Mouse (Mus musculus): ENCODE results near the gene Leng9.

Leng9 gene

DNA sequence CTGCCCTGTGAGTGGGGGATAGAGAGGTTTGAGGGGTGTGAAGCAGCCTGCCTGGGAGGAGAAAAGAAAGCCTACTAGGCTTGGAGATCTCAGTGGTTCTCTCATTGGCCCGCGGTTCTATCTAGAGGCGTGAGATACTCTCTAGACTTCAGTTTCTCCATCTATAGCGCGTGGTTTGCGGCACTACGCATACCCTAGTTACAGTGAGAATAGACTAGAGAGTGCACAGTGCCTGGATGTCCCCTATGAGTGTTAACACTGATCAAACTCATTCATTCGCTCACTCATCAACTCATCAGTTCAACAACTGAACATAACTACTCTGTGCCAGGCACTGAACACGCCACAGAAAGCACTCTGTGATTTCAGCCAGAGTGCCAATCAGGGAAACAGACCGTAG lies 27.4 kb downstream of the Leng9 start:
- DNase-seq, result no peak

DNA sequence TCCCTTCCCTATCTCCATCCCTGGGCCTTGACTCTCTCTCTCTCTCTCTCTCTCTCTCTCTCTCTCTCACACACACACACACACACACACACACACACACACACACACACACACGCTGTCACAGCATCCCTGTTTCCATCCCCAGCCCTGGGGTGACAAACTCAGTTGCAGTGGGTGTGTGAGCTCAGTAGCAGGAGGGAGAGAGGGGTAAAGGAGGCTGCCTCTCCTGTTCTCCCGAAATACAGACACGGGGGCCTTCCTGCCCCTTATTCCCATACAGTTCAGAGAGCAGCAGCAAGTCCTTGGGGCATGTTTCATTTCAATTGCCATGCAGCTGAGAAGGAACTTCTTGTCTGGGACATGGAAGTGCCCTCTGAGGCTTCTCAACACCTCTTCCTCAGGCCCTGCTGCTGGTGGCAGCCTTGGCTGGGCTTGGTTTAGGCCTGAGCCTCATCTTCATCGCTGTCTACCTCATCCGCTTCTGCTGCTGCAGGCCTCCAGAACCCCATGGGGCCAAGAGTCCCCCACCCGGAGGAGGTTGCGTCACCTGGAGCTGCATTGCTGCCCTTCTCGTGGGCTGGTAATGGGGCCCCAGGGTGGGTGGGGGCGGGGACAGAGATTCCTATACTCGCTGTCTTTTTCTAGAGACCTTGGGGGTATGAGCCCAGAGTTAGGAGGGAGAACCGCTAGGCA lies 28.0 kb downstream of the Leng9 start:
- no peak for DNase-seq

DNA sequence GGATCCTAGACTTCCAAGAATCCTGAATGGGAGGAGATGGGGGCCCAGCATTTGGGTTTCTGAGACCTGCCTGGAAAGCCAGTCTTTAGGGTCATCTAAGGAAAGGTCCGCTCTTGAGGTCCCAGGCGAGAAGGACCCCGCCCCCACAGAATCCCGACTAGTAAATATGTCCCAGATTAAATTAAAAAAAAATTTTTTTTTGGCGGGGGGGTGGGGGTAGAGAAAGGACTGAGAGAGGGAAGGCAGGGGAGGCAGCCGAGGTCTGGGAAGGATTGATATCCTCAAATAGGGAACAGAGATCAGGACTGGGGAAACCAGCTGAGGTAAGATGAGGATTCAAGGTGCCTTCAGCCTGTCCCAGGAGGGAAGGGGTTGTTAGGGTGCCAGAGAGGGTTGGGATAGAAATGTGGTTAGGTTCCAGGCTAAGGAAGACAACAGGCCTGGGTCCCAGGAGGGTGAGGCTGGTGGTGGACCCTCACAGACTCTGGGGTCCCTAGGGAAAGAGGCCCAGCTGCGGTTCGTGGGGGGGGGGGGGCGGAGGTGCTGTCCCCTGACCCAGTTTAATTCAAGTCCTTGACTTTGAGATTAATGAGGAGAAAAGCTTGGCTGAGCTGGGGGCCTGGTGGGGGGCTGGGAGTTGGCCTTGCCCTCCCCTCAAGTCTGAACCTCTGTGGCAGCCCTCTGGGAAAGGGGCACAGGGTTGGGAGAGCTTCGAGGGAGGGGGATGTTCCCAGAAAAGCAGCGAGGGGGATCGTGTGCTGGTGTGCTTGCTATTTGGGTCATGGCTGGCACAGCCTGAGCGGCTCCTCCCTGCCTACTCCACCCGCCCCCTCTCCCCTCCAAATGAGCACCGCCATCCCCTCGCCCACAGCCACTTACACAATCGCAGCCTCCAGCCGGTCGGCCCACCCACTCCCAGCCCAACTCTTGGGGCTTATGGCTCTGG lies 29.9 kb downstream of the Leng9 start:
- DNase-seq, result no peak

DNA sequence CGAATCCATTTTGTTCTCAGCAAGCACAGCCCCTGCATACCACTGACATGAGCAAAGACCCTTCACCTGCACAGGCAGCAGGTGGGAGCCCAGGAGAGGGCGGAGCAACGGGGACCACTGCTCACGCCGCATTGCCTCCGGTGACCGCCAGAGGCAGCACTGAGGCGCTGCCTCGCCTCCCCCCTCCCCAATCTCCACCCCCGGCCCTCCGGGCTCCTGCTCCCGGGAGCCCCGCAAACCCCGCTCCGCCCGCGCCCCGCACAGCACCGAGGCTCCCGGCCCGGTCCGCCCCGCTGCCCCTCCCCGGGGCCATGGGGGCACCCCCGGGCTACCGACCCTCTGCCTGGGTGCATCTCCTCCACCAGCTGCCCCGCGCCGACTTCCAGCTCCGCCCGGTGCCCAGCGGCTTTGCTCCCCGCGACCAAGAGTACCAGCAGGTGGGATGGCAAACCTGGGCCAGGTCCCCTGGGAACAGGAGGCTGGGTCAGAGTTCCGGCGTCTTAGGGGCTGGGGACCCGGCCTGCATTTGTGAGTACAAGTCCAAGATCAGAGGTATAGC lies 30.8 kb downstream of the Leng9 start, which contains the start of gene Ttyh1:
Ttyh1 (plus strand) TSS at position 65 of the 559 bp plus-strand sequence.
- DNase-seq, result peak; percentile 75

DNA sequence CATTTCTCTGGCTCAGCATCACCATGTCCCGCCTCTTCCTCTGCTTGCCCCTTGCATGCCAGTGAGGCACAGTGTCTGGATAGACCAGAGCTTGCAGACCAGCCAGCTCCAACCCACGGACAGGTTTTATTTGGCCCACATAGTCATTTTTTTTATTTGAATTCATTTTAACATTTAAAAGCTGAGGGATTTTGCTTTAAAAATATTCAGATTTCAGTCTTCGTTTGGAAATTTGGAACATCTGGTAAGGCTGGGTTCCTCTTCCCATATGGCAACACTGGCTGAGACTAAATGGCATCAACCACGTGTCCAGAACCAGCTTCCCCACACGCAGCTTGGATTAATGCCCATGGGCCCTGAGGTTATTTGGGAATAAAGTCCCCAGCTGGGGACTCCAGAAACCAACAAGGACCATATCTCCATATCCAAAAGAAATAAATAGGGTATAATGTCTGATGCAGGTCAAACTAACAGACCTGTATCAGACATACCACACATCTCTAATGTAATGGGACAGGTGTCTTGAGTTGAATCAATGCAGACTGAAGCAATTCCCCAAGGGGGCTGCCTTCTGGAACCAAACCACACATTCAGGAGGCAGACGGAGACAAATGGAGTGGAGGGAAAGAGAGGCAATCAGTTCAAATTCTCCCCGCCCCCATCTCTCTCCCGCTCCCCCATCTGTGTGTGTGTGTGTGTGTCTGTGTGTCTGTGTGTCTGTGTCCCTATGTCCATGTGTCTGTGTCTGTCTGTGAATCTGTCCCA lies 32.9 kb downstream of the Leng9 start:
- DNase-seq, result no peak

DNA sequence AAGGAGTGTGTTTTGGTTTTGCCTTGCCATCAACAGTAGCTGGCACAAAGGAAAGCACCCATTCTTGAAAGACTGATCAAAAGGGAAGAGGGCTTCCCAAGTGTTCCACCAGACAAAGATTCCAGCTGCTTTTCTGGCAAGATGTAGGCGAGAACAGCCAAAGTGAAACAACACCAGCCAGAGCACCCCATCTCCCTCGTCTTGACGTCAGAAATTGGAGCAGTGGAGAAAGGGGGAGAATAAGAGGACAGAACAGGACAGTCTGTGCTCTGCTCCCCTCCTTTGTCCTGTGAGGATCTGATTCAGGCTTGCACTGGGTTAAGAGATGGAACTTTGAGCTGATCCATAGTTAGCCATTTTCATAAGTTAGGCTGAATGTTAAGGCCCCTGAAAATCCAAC lies 38.4 kb downstream of the Leng9 start:
- DNase-seq, result no peak

DNA sequence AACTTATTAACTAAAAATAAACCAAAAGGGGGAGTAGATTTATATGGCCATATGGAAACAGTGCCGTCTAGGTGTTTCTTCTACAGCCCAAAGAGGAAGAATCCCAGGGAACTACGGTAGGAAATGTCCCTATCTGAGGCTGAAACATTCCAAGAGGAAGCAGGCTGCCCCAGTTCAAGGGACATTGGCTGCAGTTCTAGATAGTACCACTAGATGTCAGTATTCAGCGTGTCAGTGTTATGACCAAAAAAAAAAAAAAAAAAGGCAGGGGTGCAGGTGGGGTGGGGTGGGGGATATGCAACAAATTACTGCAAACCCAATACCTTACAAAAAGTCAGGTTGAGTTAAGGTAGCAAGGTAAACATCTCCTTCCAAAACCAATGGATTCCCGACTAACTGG lies 46.8 kb downstream of the Leng9 start:
- peak; percentile 24 for DNase-seq

DNA sequence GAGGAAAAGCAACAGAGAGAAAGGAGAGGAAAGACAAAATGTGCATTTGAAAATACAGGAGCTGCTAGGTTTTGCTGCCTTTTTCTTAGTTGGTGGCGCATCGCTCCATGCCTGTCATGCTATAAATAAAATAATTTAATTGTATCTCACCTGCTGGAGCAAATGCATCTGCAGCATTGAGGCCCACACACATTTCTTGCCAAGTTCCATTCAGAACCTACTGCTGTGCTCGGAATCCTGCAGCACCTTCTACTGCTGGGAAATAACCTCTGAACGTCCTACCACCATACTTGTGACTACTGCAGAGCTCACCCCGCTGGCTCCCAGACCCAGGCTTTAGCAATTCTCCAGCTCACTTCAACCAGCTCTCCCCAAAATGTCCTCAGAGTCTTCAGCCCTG lies 49.0 kb downstream of the Leng9 start:
- DNase-seq, result no peak

DNA sequence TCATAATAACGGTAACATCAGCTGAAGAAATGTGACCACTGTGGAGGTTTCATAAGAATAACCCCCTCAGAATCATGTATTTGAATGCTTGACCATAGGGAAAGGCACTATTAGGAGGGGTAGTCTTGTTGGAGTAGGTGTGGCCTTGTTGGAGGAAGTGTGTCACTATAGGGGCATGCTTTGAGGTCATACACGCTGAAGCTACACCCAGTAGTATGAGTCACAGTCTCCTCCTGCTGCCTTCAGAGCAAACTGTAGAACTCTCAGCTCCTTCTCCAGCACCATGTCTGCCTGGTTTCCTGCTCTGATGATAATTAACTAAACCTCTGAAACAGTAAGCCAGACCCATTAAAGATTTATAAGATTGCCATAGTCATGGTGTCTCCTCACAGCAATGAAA lies 51.3 kb downstream of the Leng9 start:
- no peak for DNase-seq

DNA sequence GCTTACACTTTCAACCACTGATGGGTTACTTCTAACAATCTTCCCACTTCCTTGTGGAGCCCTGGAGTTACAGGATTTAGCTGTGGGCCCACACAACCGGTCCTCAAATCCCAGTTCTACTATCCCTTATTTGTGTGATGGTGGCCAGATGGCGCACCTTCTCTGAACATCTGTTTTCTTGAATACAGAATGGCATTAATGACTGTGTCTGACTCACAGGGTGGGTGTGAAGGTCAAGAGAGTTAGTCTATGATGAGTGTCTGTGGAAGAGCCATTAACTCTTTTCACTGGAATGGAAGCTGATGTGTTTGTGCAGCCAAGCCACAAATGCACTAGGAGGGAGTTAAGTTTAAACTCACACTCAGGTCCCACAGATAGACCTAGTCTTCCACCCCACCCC lies 51.9 kb downstream of the Leng9 start:
- DNase-seq, result no peak
